Mouse (Mus musculus) heart, postnatal 0 days (tissue): ENCODE results near the gene Hbb-bh1. TPM values are rescaled to one million over a fixed set of nuclear protein-coding genes. Genes with fewer than 3 reads are reported as not detected.

ENCODE experiments used
- ATAC-seq: fragments of 200-750 bp; cut with Nextera tagmentation; 2 replicates; pipeline ENCODE4 v1.8.0; 2017; ENCODE audit warnings: low read depth, moderate number of reproducible peaks, moderate library complexity; ENCODE audit not compliant: insufficient read depth
- DNase-seq: peaks from one replicate; pipeline ENCODE4 v3.0.0-alpha.2; 2016; ENCODE audit warnings: low spot score
- H3K27ac ChIP-seq: fragments of 300-500 bp; sonication (generic); 2 replicates; pipeline ENCODE4 v1.5.1; 2014; ENCODE audit warnings: low read depth, mild to moderate bottlenecking
- H3K27me3 ChIP-seq: fragments of 300-500 bp; sonication (generic); 2 replicates; pipeline ENCODE4 v1.6.1; 2014; ENCODE audit warnings: low read length, mixed read lengths; ENCODE audit not compliant: control insufficient read depth, insufficient read depth
- H3K36me3 ChIP-seq: fragments of 300-500 bp; sonication (generic); replicated peaks from 2 replicates; pipeline ENCODE4 v1.6.1; 2014; ENCODE audit warnings: low read length, mixed read lengths; ENCODE audit not compliant: control insufficient read depth, insufficient read depth
- H3K4me1 ChIP-seq: fragments of 300-500 bp; sonication (generic); 2 replicates; pipeline ENCODE4 v1.6.1; 2014; ENCODE audit warnings: antibody characterized with exemption; ENCODE audit not compliant: control insufficient read depth, insufficient read depth
- H3K4me2 ChIP-seq: fragments of 300-500 bp; sonication (generic); 2 replicates; pipeline ENCODE4 v1.6.1; 2014; ENCODE audit warnings: low read depth, mild to moderate bottlenecking, low read length, moderate library complexity
- H3K4me3 ChIP-seq: fragments of 300-500 bp; sonication (generic); 2 replicates; pipeline ENCODE4 v1.5.1; 2014; ENCODE audit warnings: low read depth, low read length
- H3K9ac ChIP-seq: fragments of 300-500 bp; sonication (generic); replicated peaks from 2 replicates; pipeline ENCODE4 v1.6.1; 2014; ENCODE audit warnings: low read depth, low read length, mixed read lengths
- H3K9me3 ChIP-seq: fragments of 300-500 bp; sonication (generic); replicated peaks from 2 replicates; pipeline ENCODE4 v1.6.1; 2016; ENCODE audit warnings: low read length; ENCODE audit not compliant: control insufficient read depth
- CTCF ChIP-seq: IDR thresholded peaks from 2 replicates; pipeline ENCODE4 v1.5.1; 2016; ENCODE audit warnings: antibody characterized with exemption, control low read depth, low read depth
- EP300 ChIP-seq: IDR thresholded peaks from 2 replicates; pipeline ENCODE4 v1.6.1; 2016; ENCODE audit warnings: antibody characterized with exemption, low read depth
- WGBS: fragments of 180-500 bp; shearing (Covaris S2); extraction: QIAGEN DNeasy Blood & Tissue Kit; methylation state at CpG from one replicate; pipeline ENCODE4 v1.1.7; 2014; 5-methylcytosine and 5-hydroxymethylcytosine counted together
- polyA plus RNA-seq: library from polyadenylated mRNA; unstranded; fragments of >200 nt; fragmentation: Nextera tagmentation; extraction: Ambion mirVana; gene quantifications from 2 replicates; pipeline ENCODE4 v1.2.1, GENCODE M21; 2015
- total RNA-seq: library from RNA; depleted of rRNA; stranded (reverse); fragments of >200 nt; gene quantifications from 2 replicates; pipeline ENCODE4 v1.2.3, GENCODE M21; 2014; ENCODE audit warnings: low replicate concordance

Hbb-bh1 gene
- total and polyA plus RNA-seq, 2 experiments from 2014 or later, result not detected

GRCm38 (mm10) chr7:103865716-103866115 lies 22.8 kb upstream of the Hbb-bh1 start:
- no peaks in the 10 kb centered on the region for H3K27me3 ChIP-seq
- DNase-seq (no peak), ATAC-seq (no peak)
- H3K36me3 ChIP-seq, result no peaks in the 10 kb centered on the region
- H3K27ac ChIP-seq, result no peak overlapping the region
- TF ChIP-seq EP300 (no peak), CTCF (no peak)
- H3K4me2 ChIP-seq, result no peak overlapping the region
- H3K9me3 ChIP-seq, result no peaks in the 10 kb centered on the region
- H3K4me3 ChIP-seq, result no peak overlapping the region
- peaks cover 4% of the 10 kb centered on the region; the same call in 1 of the 2 replicates for H3K4me1 ChIP-seq
- no peak overlapping the region for H3K9ac ChIP-seq

- Histone ChIP-seq H3K27me3 (no peaks in the 10 kb centered on the region), H3K27ac (no peak overlapping the region), H3K36me3 (no peaks in the 10 kb centered on the region), H3K4me1 (no peaks in the 10 kb centered on the region), H3K4me3 (no peak overlapping the region), H3K4me2 (no peak overlapping the region), H3K9ac (no peak overlapping the region), H3K9me3 (no peaks in the 10 kb centered on the region)
- TF ChIP-seq EP300 (no peak), CTCF (no peak)
- WGBS, result 83% methylated on average over 3 of the region's 3 CpGs
- ATAC-seq (no peak), DNase-seq (no peak)
Observed at GRCm38 (mm10) chr7:103861531-103861930, 18.6 kb upstream of the Hbb-bh1 start.

GRCm38 (mm10) chr7:103860855-103861254 lies 17.9 kb upstream of the Hbb-bh1 start:
- no peaks in the 10 kb centered on the region for H3K36me3 ChIP-seq
- no peaks in the 10 kb centered on the region for H3K9me3 ChIP-seq
- ATAC-seq, result peak; percentile 78
- no peaks in the 10 kb centered on the region for H3K27me3 ChIP-seq
- TF ChIP-seq CTCF (no peak), EP300 (no peak)
- DNase-seq, result peak; percentile 42
- H3K4me3 ChIP-seq, result no peak overlapping the region
- H3K27ac ChIP-seq, result no peak overlapping the region
- H3K4me2 ChIP-seq, result no peak overlapping the region
- WGBS, result 42% methylated on average over 1 of the region's 1 CpGs
- no peak overlapping the region for H3K9ac ChIP-seq
- no peaks in the 10 kb centered on the region for H3K4me1 ChIP-seq

DNA sequence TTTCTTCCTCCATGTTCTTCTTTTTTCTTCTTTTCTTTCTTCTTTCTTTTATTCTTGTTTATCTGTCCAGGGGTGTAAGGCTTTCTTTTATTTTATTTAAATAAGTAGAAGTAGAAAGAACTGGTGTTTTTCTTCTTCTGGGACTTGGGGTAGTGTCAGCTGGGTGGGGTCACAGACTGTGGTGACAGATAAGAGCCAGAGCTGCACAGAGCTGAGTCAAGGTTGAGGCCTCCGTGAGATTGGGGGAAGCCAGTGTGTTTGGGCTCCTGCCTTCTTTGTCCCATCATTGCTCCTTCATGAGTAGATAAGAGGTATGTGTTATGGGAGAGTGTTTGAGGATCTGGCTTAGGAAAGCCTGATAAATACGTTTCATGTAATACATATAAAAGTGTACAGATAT lies 16.1 kb upstream of the Hbb-bh1 start:
- 8% methylated on average over 2 of the region's 2 CpGs for WGBS
- DNase-seq (no peak), ATAC-seq (no peak)
- TF ChIP-seq CTCF (no peak), EP300 (no peak)
- H3K4me2 ChIP-seq, result no peak overlapping the region
- H3K27me3 ChIP-seq, result no peaks in the 10 kb centered on the region
- H3K4me1 ChIP-seq, result no peaks in the 10 kb centered on the region
- H3K9ac ChIP-seq, result no peak overlapping the region
- H3K36me3 ChIP-seq, result no peaks in the 10 kb centered on the region
- H3K27ac ChIP-seq, result no peak overlapping the region
- no peak overlapping the region for H3K4me3 ChIP-seq
- H3K9me3 ChIP-seq, result no peaks in the 10 kb centered on the region

GRCm38 (mm10) chr7:103854669-103855068 lies 11.7 kb upstream of the Hbb-bh1 start:
- no peak for DNase-seq
- no peak overlapping the region for H3K9ac ChIP-seq
- TF ChIP-seq EP300 (no peak), CTCF (no peak)
- H3K27me3 ChIP-seq, result no peaks in the 10 kb centered on the region
- no peak overlapping the region for H3K4me2 ChIP-seq
- H3K27ac ChIP-seq, result no peak overlapping the region
- H3K4me1 ChIP-seq, result no peaks in the 10 kb centered on the region
- no peak for ATAC-seq
- WGBS, result 65% methylated on average over 1 of the region's 1 CpGs
- H3K36me3 ChIP-seq, result no peaks in the 10 kb centered on the region
- no peaks in the 10 kb centered on the region for H3K9me3 ChIP-seq
- no peak overlapping the region for H3K4me3 ChIP-seq

- Histone ChIP-seq H3K4me3 (no peak within 1 kb of the TSS), H3K9me3 (no peaks in the 10 kb centered on the region), H3K4me2 (no peak within 1 kb of the TSS), H3K9ac (no peak within 1 kb of the TSS), H3K4me1 (no peaks in the 10 kb centered on the region), H3K36me3 (no peaks in the 10 kb centered on the region), H3K27me3 (no peaks in the 10 kb centered on the region), H3K27ac (no peak within 1 kb of the TSS)
- WGBS, result 53% methylated on average over 2 of the region's 2 CpGs
- DNase-seq (no peak), ATAC-seq (no peak)
- no peak for TF ChIP-seq EP300
- TF ChIP-seq CTCF, result no peak
Observed at GRCm38 (mm10) chr7:103853090-103853489, 10.1 kb upstream of the Hbb-bh1 start, which contains the start of gene Hbb-y. Gene Hbb-y, minus strand, starts transcription at chr7:103853216.
